Mouse (Mus musculus) liver, postnatal 0 days (tissue): ENCODE data around the gene 4930522H14Rik.

Experiments used
- CTCF ChIP-seq: sonication (generic); IDR thresholded peaks from 2 replicates; pipeline ENCODE4 v1.5.1; 2016; ENCODE audit warnings: antibody characterized with exemption, low read depth
- EP300 ChIP-seq: IDR thresholded peaks from 2 replicates; pipeline ENCODE4 v1.6.1; 2016; ENCODE audit warnings: antibody characterized with exemption, low read depth, mild to moderate bottlenecking

- TF ChIP-seq CTCF = no peak
- peak; percentile 19; the same call in 1 of the 2 replicates for TF ChIP-seq EP300
These were observed 56.0 kb downstream of the 4930522H14Rik start for GRCm38 (mm10) chr4:109475078-109475477.
